Mouse (Mus musculus): ENCODE data around the gene Cdc42ep1. TPM values are rescaled to one million over a fixed set of nuclear protein-coding genes. Genes with fewer than 3 reads are reported as not detected.
A peak's percentile ranks its signal among the peaks of the same experiment; 100 is the strongest.

Gene Cdc42ep1
- polyA plus RNA-seq, 2 experiments: 24.3 to 25.2 TPM

DNA sequence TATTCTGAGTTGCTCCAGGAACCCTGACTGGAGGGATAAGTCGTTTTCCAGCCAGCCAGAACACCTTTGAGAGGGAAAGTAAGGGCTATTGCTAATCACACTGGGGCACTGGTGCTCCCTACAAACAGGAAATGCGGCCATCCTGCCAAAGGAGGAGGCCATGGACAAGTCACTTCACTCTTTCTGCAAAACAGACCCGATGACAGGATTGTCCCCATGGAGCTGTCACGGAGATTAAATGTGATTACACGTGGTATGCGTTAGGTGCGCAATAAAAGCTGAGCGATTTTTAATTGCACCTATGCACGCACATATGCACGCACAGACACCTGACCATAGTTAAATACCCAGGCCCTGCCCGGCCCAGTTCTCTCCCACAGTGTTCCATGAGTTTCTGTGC lies 1.7 kb upstream of the Cdc42ep1 start:
- ATAC-seq (ENCODE audit: low FRiP score, low read depth) (no peak), DNase-seq (ENCODE audit: low spot score) (no peak)
- no peak overlapping the region for H3K4me2 ChIP-seq (replicated peaks; ENCODE audit: low read depth, low read length, severe bottlenecking)
- H3K36me3 ChIP-seq (ENCODE audit: control insufficient read depth, insufficient read depth, low read length): no peaks in the 10 kb centered on the region
- 15% methylated on average over 11 of the region's 11 CpGs for WGBS
- H3K27me3 ChIP-seq (ENCODE audit: control insufficient read depth, insufficient read depth, low read length): peaks cover 5% of the 10 kb centered on the region; the same call in 1 of the 2 replicates
- H3K9ac ChIP-seq (ENCODE audit: low read depth, low read length, severe bottlenecking): no peak overlapping the region
- H3K4me3 ChIP-seq (replicated peaks; ENCODE audit: low read length): no peak overlapping the region
- H3K27ac ChIP-seq (replicated peaks; ENCODE audit: low read depth, low read length): no peak overlapping the region
- TF ChIP-seq POLR2A (IDR thresholded peaks at IDR 0.05; ENCODE audit: borderline replicate concordance, extremely low read depth, insufficient read depth, insufficient read length): no peak
- no peaks in the 10 kb centered on the region for H3K9me3 ChIP-seq (ENCODE audit: control insufficient read depth, low read length)
- H3K4me1 ChIP-seq (ENCODE audit: control insufficient read depth, insufficient read depth, low read length): peaks cover 43% of the 10 kb centered on the region

DNA sequence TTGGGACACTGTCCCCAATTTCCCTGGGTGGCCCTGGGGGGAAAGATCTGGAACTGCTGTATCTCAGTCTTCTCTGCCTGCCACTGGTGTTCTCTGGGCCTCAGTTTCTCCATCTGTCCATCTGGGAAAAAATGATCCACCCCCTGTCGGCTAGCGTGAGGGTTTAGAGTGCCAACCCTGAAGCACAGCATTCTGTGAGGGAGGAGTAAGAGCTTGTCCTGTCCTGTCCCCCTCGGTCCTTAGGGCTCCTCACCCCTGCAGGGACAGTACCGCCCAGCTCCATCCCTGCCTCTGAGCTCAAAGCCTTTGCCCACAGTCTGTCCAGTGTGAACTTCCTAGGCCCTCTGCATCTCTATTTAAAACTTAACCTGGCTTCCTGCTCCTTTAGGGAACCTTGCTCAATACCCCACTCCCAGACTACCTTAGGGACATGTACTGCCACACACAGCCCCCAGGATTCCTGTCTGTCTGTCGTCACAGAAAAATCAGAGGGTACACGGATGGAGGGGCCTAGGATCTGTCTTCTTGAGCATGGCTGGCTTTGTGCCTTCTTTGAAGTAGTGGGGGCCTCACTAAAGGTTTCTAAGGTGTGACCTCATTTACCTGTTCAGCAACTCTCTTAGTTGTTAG lies 1.1 kb upstream of the Cdc42ep1 start:
- ATAC-seq (ENCODE audit: low FRiP score, low read depth) (no peak), DNase-seq (ENCODE audit: low spot score) (no peak)
- H3K9me3 ChIP-seq (ENCODE audit: control insufficient read depth, low read length): no peaks in the 10 kb centered on the region
- 47% methylated on average over 6 of the region's 6 CpGs for WGBS
- no peak overlapping the region for H3K27ac ChIP-seq (replicated peaks; ENCODE audit: low read depth, low read length)
- H3K4me1 ChIP-seq (ENCODE audit: control insufficient read depth, insufficient read depth, low read length): peaks cover 38% of the 10 kb centered on the region
- no peak overlapping the region for H3K9ac ChIP-seq (ENCODE audit: low read depth, low read length, severe bottlenecking)
- H3K4me3 ChIP-seq (replicated peaks; ENCODE audit: low read length): no peak overlapping the region
- TF ChIP-seq POLR2A (IDR thresholded peaks at IDR 0.05; ENCODE audit: borderline replicate concordance, extremely low read depth, insufficient read depth, insufficient read length): no peak
- H3K27me3 ChIP-seq (ENCODE audit: control insufficient read depth, insufficient read depth, low read length): peaks cover 5% of the 10 kb centered on the region; the same call in 1 of the 2 replicates
- H3K36me3 ChIP-seq (ENCODE audit: control insufficient read depth, insufficient read depth, low read length): no peaks in the 10 kb centered on the region
- no peak overlapping the region for H3K4me2 ChIP-seq (replicated peaks; ENCODE audit: low read depth, low read length, severe bottlenecking)

- H3K9ac ChIP-seq (ENCODE audit: low read depth, low read length, severe bottlenecking): peak overlapping the region; percentile 12; the same call in 1 of the 2 replicates
- WGBS: 37% methylated on average over 21 of the region's 21 CpGs
- peak overlapping the region; percentile 88 for H3K4me2 ChIP-seq (replicated peaks; ENCODE audit: low read depth, low read length, severe bottlenecking)
- DNase-seq (ENCODE audit: low spot score): no peak
- peak overlapping the region; percentile 58 for H3K4me3 ChIP-seq (replicated peaks; ENCODE audit: low read length)
- TF ChIP-seq POLR2A (IDR thresholded peaks at IDR 0.05; ENCODE audit: borderline replicate concordance, extremely low read depth, insufficient read depth, insufficient read length): no peak
- H3K9me3 ChIP-seq (ENCODE audit: control insufficient read depth, low read length): no peaks in the 10 kb centered on the region
- peaks cover 5% of the 10 kb centered on the region; the same call in 1 of the 2 replicates for H3K27me3 ChIP-seq (ENCODE audit: control insufficient read depth, insufficient read depth, low read length)
- ATAC-seq (ENCODE audit: low FRiP score, low read depth): no peak
- H3K27ac ChIP-seq (replicated peaks; ENCODE audit: low read depth, low read length): no peak overlapping the region
- H3K36me3 ChIP-seq (ENCODE audit: control insufficient read depth, insufficient read depth, low read length): peaks cover 4% of the 10 kb centered on the region; the same call in 1 of the 2 replicates
- peaks cover 38% of the 10 kb centered on the region for H3K4me1 ChIP-seq (ENCODE audit: control insufficient read depth, insufficient read depth, low read length)
Observed at GRCm38 (mm10) chr15:78843581-78844469, 1.4 kb downstream of the Cdc42ep1 start.

- no peak for DNase-seq (ENCODE audit: low spot score)
- no peak for ATAC-seq (ENCODE audit: low FRiP score, low read depth)
- TF ChIP-seq POLR2A (IDR thresholded peaks at IDR 0.05; ENCODE audit: borderline replicate concordance, extremely low read depth, insufficient read depth, insufficient read length): no peak
- H3K9me3 ChIP-seq (ENCODE audit: control insufficient read depth, low read length): no peaks in the 10 kb centered on the region
- peak overlapping the region; percentile 88; the same call in 1 of the 2 replicates for H3K4me2 ChIP-seq (replicated peaks; ENCODE audit: low read depth, low read length, severe bottlenecking)
- peaks cover 32% of the 10 kb centered on the region for H3K4me1 ChIP-seq (ENCODE audit: control insufficient read depth, insufficient read depth, low read length)
- peaks cover 5% of the 10 kb centered on the region; the same call in 1 of the 2 replicates for H3K27me3 ChIP-seq (ENCODE audit: control insufficient read depth, insufficient read depth, low read length)
- peak overlapping the region; percentile 2; the same call in 1 of the 2 replicates for H3K4me3 ChIP-seq (replicated peaks; ENCODE audit: low read length)
- no peak overlapping the region for H3K9ac ChIP-seq (ENCODE audit: low read depth, low read length, severe bottlenecking)
- WGBS: 28% methylated on average over 9 of the region's 9 CpGs
- H3K27ac ChIP-seq (replicated peaks; ENCODE audit: low read depth, low read length): no peak overlapping the region
- H3K36me3 ChIP-seq (ENCODE audit: control insufficient read depth, insufficient read depth, low read length): peaks cover 4% of the 10 kb centered on the region; the same call in 1 of the 2 replicates
Observed at GRCm38 (mm10) chr15:78844791-78845190, 2.4 kb downstream of the Cdc42ep1 start.

GRCm38 (mm10) chr15:78845321-78845720 lies 2.9 kb downstream of the Cdc42ep1 start:
- no peak overlapping the region for H3K9ac ChIP-seq (ENCODE audit: low read depth, low read length, severe bottlenecking)
- H3K9me3 ChIP-seq (ENCODE audit: control insufficient read depth, low read length): no peaks in the 10 kb centered on the region
- H3K4me3 ChIP-seq (replicated peaks; ENCODE audit: low read length): no peak overlapping the region
- peak overlapping the region; percentile 21; the same call in 1 of the 2 replicates for H3K4me2 ChIP-seq (replicated peaks; ENCODE audit: low read depth, low read length, severe bottlenecking)
- H3K27ac ChIP-seq (replicated peaks; ENCODE audit: low read depth, low read length): no peak overlapping the region
- ATAC-seq (ENCODE audit: low FRiP score, low read depth): no peak
- peaks cover 5% of the 10 kb centered on the region; the same call in 1 of the 2 replicates for H3K27me3 ChIP-seq (ENCODE audit: control insufficient read depth, insufficient read depth, low read length)
- TF ChIP-seq POLR2A (IDR thresholded peaks at IDR 0.05; ENCODE audit: borderline replicate concordance, extremely low read depth, insufficient read depth, insufficient read length): no peak
- WGBS: 77% methylated on average over 11 of the region's 11 CpGs
- DNase-seq (ENCODE audit: low spot score): no peak
- peaks cover 4% of the 10 kb centered on the region; the same call in 1 of the 2 replicates for H3K36me3 ChIP-seq (ENCODE audit: control insufficient read depth, insufficient read depth, low read length)
- H3K4me1 ChIP-seq (ENCODE audit: control insufficient read depth, insufficient read depth, low read length): peaks cover 27% of the 10 kb centered on the region

Measured in limb, embryonic 14.5 days (tissue).